Mouse (Mus musculus) heart, postnatal 0 days (tissue): ENCODE results near the gene Rnf113a1. TPM values are rescaled to one million over a fixed set of nuclear protein-coding genes. Genes with fewer than 3 reads are reported as not detected.
"Not testable (repeated sequence)": the region's sequence is repeated elsewhere in the genome, so short reads cannot be mapped to it uniquely, and the experiment has no call there.

Experiments used
- ATAC-seq: fragments of 200-750 bp; cut with Nextera tagmentation; 2 replicates; pipeline ENCODE4 v1.8.0; 2017; ENCODE audit warnings: low read depth, moderate number of reproducible peaks, moderate library complexity; ENCODE audit not compliant: insufficient read depth
- DNase-seq: peaks from one replicate; pipeline ENCODE4 v3.0.0-alpha.2; 2016; ENCODE audit warnings: low spot score
- H3K27ac ChIP-seq: fragments of 300-500 bp; sonication (generic); 2 replicates; pipeline ENCODE4 v1.5.1; 2014; ENCODE audit warnings: low read depth, mild to moderate bottlenecking
- H3K27me3 ChIP-seq: fragments of 300-500 bp; sonication (generic); 2 replicates; pipeline ENCODE4 v1.6.1; 2014; ENCODE audit warnings: low read length, mixed read lengths; ENCODE audit not compliant: control insufficient read depth, insufficient read depth
- H3K36me3 ChIP-seq: fragments of 300-500 bp; sonication (generic); replicated peaks from 2 replicates; pipeline ENCODE4 v1.6.1; 2014; ENCODE audit warnings: low read length, mixed read lengths; ENCODE audit not compliant: control insufficient read depth, insufficient read depth
- H3K4me1 ChIP-seq: fragments of 300-500 bp; sonication (generic); 2 replicates; pipeline ENCODE4 v1.6.1; 2014; ENCODE audit warnings: antibody characterized with exemption; ENCODE audit not compliant: control insufficient read depth, insufficient read depth
- H3K4me2 ChIP-seq: fragments of 300-500 bp; sonication (generic); 2 replicates; pipeline ENCODE4 v1.6.1; 2014; ENCODE audit warnings: low read depth, mild to moderate bottlenecking, low read length, moderate library complexity
- H3K4me3 ChIP-seq: fragments of 300-500 bp; sonication (generic); 2 replicates; pipeline ENCODE4 v1.5.1; 2014; ENCODE audit warnings: low read depth, low read length
- H3K9ac ChIP-seq: fragments of 300-500 bp; sonication (generic); replicated peaks from 2 replicates; pipeline ENCODE4 v1.6.1; 2014; ENCODE audit warnings: low read depth, low read length, mixed read lengths
- H3K9me3 ChIP-seq: fragments of 300-500 bp; sonication (generic); replicated peaks from 2 replicates; pipeline ENCODE4 v1.6.1; 2016; ENCODE audit warnings: low read length; ENCODE audit not compliant: control insufficient read depth
- CTCF ChIP-seq: IDR thresholded peaks from 2 replicates; pipeline ENCODE4 v1.5.1; 2016; ENCODE audit warnings: antibody characterized with exemption, control low read depth, low read depth
- EP300 ChIP-seq: IDR thresholded peaks from 2 replicates; pipeline ENCODE4 v1.6.1; 2016; ENCODE audit warnings: antibody characterized with exemption, low read depth
- WGBS: fragments of 180-500 bp; shearing (Covaris S2); extraction: QIAGEN DNeasy Blood & Tissue Kit; methylation state at CpG from one replicate; pipeline ENCODE4 v1.1.7; 2014; 5-methylcytosine and 5-hydroxymethylcytosine counted together
- polyA plus RNA-seq: library from polyadenylated mRNA; unstranded; fragments of >200 nt; fragmentation: Nextera tagmentation; extraction: Ambion mirVana; gene quantifications from 2 replicates; pipeline ENCODE4 v1.2.1, GENCODE M21; 2015
- total RNA-seq: library from RNA; depleted of rRNA; stranded (reverse); fragments of >200 nt; gene quantifications from 2 replicates; pipeline ENCODE4 v1.2.3, GENCODE M21; 2014; ENCODE audit warnings: low replicate concordance; rRNA removed

Gene Rnf113a1
- total and polyA plus RNA-seq, 2 experiments from 2014 or later: 5.5 TPM; not detected in 1

- no peaks in the 10 kb centered on the region for H3K4me1 ChIP-seq
- no peaks in the 10 kb centered on the region for H3K9me3 ChIP-seq
- H3K36me3 ChIP-seq: no peaks in the 10 kb centered on the region
- no peaks in the 10 kb centered on the region for H3K27me3 ChIP-seq
- no peak overlapping the region for H3K27ac ChIP-seq
- DNase-seq (no peak), ATAC-seq (no peak)
- TF ChIP-seq EP300 (no peak), CTCF (no peak)
- H3K9ac ChIP-seq: no peak overlapping the region
- 53% methylated on average over 8 of the region's 8 CpGs for WGBS
- no peak overlapping the region for H3K4me2 ChIP-seq
- H3K4me3 ChIP-seq: no peak overlapping the region
Measured at GRCm38 (mm10) chrX:37198676-37199075, 7.6 kb downstream of the Rnf113a1 start.

GRCm38 (mm10) chrX:37210941-37211340, 19.9 kb downstream of the Rnf113a1 start, which contains the start of gene Gm9:
Gm9 (minus strand) TSS chrX:37211041.
- 74% methylated on average over 10 of the region's 10 CpGs for WGBS

GRCm38 (mm10) chrX:37222158-37222557, 31.1 kb downstream of the Rnf113a1 start, which contains the start of gene Rhox1:
Rhox1 (minus strand) TSS chrX:37222258.
- not testable (repeated sequence) for H3K4me3 ChIP-seq, H3K4me1 ChIP-seq, H3K27me3 ChIP-seq, H3K4me2 ChIP-seq, H3K9me3 ChIP-seq, H3K9ac ChIP-seq, ATAC-seq, DNase-seq, H3K27ac ChIP-seq, H3K36me3 ChIP-seq
- 69% methylated on average over 1 of the region's 1 CpGs for WGBS

More at GRCm38 (mm10) chrX:37210941-37211340, 19.9 kb downstream of the Rnf113a1 start, which contains the start of gene Gm9:
- no peaks in the 10 kb centered on the region for H3K27me3 ChIP-seq
- DNase-seq (no peak), ATAC-seq (no peak)
- TF ChIP-seq EP300 (no peak), CTCF (no peak)
- H3K4me3 ChIP-seq: no peak within 1 kb of the TSS
- no peak within 1 kb of the TSS for H3K4me2 ChIP-seq
- no peaks in the 10 kb centered on the region for H3K36me3 ChIP-seq
- H3K9me3 ChIP-seq: no peaks in the 10 kb centered on the region
- H3K4me1 ChIP-seq: no peaks in the 10 kb centered on the region
- no peak within 1 kb of the TSS for H3K9ac ChIP-seq
- no peak within 1 kb of the TSS for H3K27ac ChIP-seq

Other genes starting within 250 kb of the Rnf113a1 start
- 53.1 and 73.5 TPM in 2 replicates for gene Sept6, start 199.5 kb upstream of the Rnf113a1 start, total RNA-seq
- gene Sept6, start 199.5 kb upstream of the Rnf113a1 start, polyA plus RNA-seq: 22.1 and 22.3 TPM in 2 replicates
- gene Sowahd, start 142.4 kb upstream of the Rnf113a1 start, total RNA-seq: not detected in 2 replicates
- not detected in 2 replicates for gene Sowahd, start 142.4 kb upstream of the Rnf113a1 start, polyA plus RNA-seq
- 148 and 167 TPM in 2 replicates for gene Rpl39, start 105.8 kb upstream of the Rnf113a1 start, total RNA-seq
- 403 and 426 TPM in 2 replicates for gene Rpl39, start 105.8 kb upstream of the Rnf113a1 start, polyA plus RNA-seq
- 8.1 and 10.2 TPM in 2 replicates for gene Upf3b, start 80.9 kb upstream of the Rnf113a1 start, total RNA-seq
- gene Upf3b, start 80.9 kb upstream of the Rnf113a1 start, polyA plus RNA-seq: 9.3 and 10.6 TPM in 2 replicates
- 8.1 and 13.8 TPM in 2 replicates for gene Nkap, start 64.5 kb upstream of the Rnf113a1 start, total RNA-seq
- gene Nkap, start 64.5 kb upstream of the Rnf113a1 start, polyA plus RNA-seq: 8.2 and 9.2 TPM in 2 replicates
- gene Akap14, start 22.4 kb upstream of the Rnf113a1 start, total RNA-seq: not detected in 2 replicates
- 0.05 and 0.07 TPM in 2 replicates for gene Akap14, start 22.4 kb upstream of the Rnf113a1 start, polyA plus RNA-seq
- gene Ndufa1, start 82 bp upstream of the Rnf113a1 start, total RNA-seq: 337 and 420 TPM in 2 replicates
- gene Ndufa1, start 82 bp upstream of the Rnf113a1 start, polyA plus RNA-seq: 1,804 and 1,915 TPM in 2 replicates
- not detected in 2 replicates for gene Gm9, start 19.8 kb downstream of the Rnf113a1 start, total RNA-seq
- not detected in 2 replicates for gene Gm9, start 19.8 kb downstream of the Rnf113a1 start, polyA plus RNA-seq
- not detected in 2 replicates for gene Rhox1, start 31.0 kb downstream of the Rnf113a1 start, total RNA-seq
- gene Rhox1, start 31.0 kb downstream of the Rnf113a1 start, polyA plus RNA-seq: not detected in 2 replicates
- gene Rhox2a, start 53.7 kb downstream of the Rnf113a1 start, total RNA-seq: not detected in 2 replicates
- gene Rhox2a, start 53.7 kb downstream of the Rnf113a1 start, polyA plus RNA-seq: not detected in 2 replicates
- not detected in 2 replicates for gene Rhox3a, start 58.7 kb downstream of the Rnf113a1 start, total RNA-seq
- not detected in 2 replicates for gene Rhox3a, start 58.7 kb downstream of the Rnf113a1 start, polyA plus RNA-seq
- gene Rhox4a, start 74.1 kb downstream of the Rnf113a1 start, total RNA-seq: not detected in 2 replicates
- not detected in 2 replicates for gene Rhox4a, start 74.1 kb downstream of the Rnf113a1 start, polyA plus RNA-seq
- not detected in 2 replicates for gene Rhox3a2, start 188.8 kb downstream of the Rnf113a1 start, total RNA-seq
- not detected in 2 replicates for gene Rhox3a2, start 188.8 kb downstream of the Rnf113a1 start, polyA plus RNA-seq
- not detected in 2 replicates for gene Rhox4a2, start 199.6 kb downstream of the Rnf113a1 start, total RNA-seq
- gene Rhox4a2, start 199.6 kb downstream of the Rnf113a1 start, polyA plus RNA-seq: 0.22 TPM in 2 replicates
- gene Rhox2b, start 220.8 kb downstream of the Rnf113a1 start, total RNA-seq: not detected in 2 replicates
- gene Rhox2b, start 220.8 kb downstream of the Rnf113a1 start, polyA plus RNA-seq: not detected in 2 replicates
- not detected in 2 replicates for gene Rhox4b, start 241.2 kb downstream of the Rnf113a1 start, total RNA-seq
- gene Rhox4b, start 241.2 kb downstream of the Rnf113a1 start, polyA plus RNA-seq: not detected in 2 replicates